Mouse (Mus musculus) B cell, adult 2 months (primary cell): ENCODE data around the gene Cmss1.

Experiments
- DNase-seq, 2 experiments: peaks; one replicate each; pipeline ENCODE4 v3.0.0; 2022

Cmss1 gene

GRCm38 (mm10) chr16:57329028-57329427 is 277.6 kb downstream of the Cmss1 start:
- DNase-seq = no peak

- DNase-seq = no peak
Measured at GRCm38 (mm10) chr16:57326996-57327395, 279.7 kb downstream of the Cmss1 start.

GRCm38 (mm10) chr16:57319284-57320124 is 287.2 kb downstream of the Cmss1 start:
- DNase-seq = no peak

GRCm38 (mm10) chr16:57318637-57319125 is 288.0 kb downstream of the Cmss1 start:
- DNase-seq = no peak

- DNase-seq = no peak
Measured at GRCm38 (mm10) chr16:57317882-57318636, 288.6 kb downstream of the Cmss1 start.

- no peak for DNase-seq
Measured at GRCm38 (mm10) chr16:57317127-57317526, 289.5 kb downstream of the Cmss1 start.

GRCm38 (mm10) chr16:57315026-57315425 is 291.6 kb downstream of the Cmss1 start:
- DNase-seq = no peak

- no peak for DNase-seq
Measured at GRCm38 (mm10) chr16:57314236-57314635, 292.4 kb downstream of the Cmss1 start.

GRCm38 (mm10) chr16:57313487-57313886 is 293.2 kb downstream of the Cmss1 start:
- no peak for DNase-seq

- no peak for DNase-seq
Measured at GRCm38 (mm10) chr16:57312130-57312529, 294.5 kb downstream of the Cmss1 start.

GRCm38 (mm10) chr16:57305463-57305862 is 301.2 kb downstream of the Cmss1 start:
- no peak for DNase-seq

- no peak for DNase-seq
Measured at GRCm38 (mm10) chr16:57303716-57304115, 302.9 kb downstream of the Cmss1 start.

- DNase-seq = no peak
Measured at GRCm38 (mm10) chr16:57302792-57303698, 303.6 kb downstream of the Cmss1 start.

GRCm38 (mm10) chr16:57301512-57302115 is 305.1 kb downstream of the Cmss1 start:
- no peak for DNase-seq

- DNase-seq = no peak
Measured at GRCm38 (mm10) chr16:57295216-57295934, 311.3 kb downstream of the Cmss1 start.

GRCm38 (mm10) chr16:57292765-57293164 is 313.9 kb downstream of the Cmss1 start, which contains the start of gene Tmem30c:
Gene Tmem30c (minus strand): TSS chr16:57292865.
- DNase-seq = no peak

- no peak for DNase-seq
Measured at GRCm38 (mm10) chr16:57292296-57292695, 314.4 kb downstream of the Cmss1 start.

GRCm38 (mm10) chr16:57291696-57292095 is 315.0 kb downstream of the Cmss1 start:
- peak; percentile 24 for DNase-seq

- DNase-seq = no peak
Measured at GRCm38 (mm10) chr16:57281417-57281816, 325.2 kb downstream of the Cmss1 start.

GRCm38 (mm10) chr16:57280221-57281217 is 326.1 kb downstream of the Cmss1 start:
- no peak for DNase-seq
